Mouse (Mus musculus) kidney, postnatal 4 days (tissue): Measurements from ENCODE around the gene E330034G19Rik.

Experiments
- DNase-seq, 2 experiments: peaks; one replicate each; pipeline ENCODE4 v3.0.0; 2021; ENCODE audit warnings: mixed read lengths in 2 of 2

The E330034G19Rik gene

GRCm38 (mm10) chr14:24358295-24358951 is 65.4 kb downstream of the E330034G19Rik start:
- peak; percentile 68 to 70 for DNase-seq
